Mouse (Mus musculus) E14TG2a.4 (cell line): ENCODE results near the gene Cd28.

Experiments
- CTCF ChIP-seq: conservative IDR thresholded peaks from 2 replicates; pipeline ENCODE4 v1.5.1; 2014; ENCODE audit warnings: low read length
- NANOG ChIP-seq: IDR thresholded peaks from 2 replicates; pipeline ENCODE4 v1.6.1; 2014; ENCODE audit warnings: borderline replicate concordance, low read length, mixed read lengths

- TF ChIP-seq CTCF (no peak), NANOG (no peak)
Measured at GRCm38 (mm10) chr1:60749346-60749840, 32.8 kb downstream of the Cd28 start.
